Mouse (Mus musculus) myocyte (in vitro differentiated cells): ENCODE data around the gene Smim4. TPM values are rescaled to one million over a fixed set of nuclear protein-coding genes. Genes with fewer than 3 reads are reported as not detected.
A peak's percentile ranks its signal among the peaks of the same experiment; 100 is the strongest.

Experiments used
- H3K27me3 ChIP-seq: one replicate; pipeline ENCODE4 v1.6.1; 2011; ENCODE audit not compliant: control insufficient read depth, insufficient read depth, insufficient read length
- H3K36me3 ChIP-seq: one replicate; pipeline ENCODE4 v1.6.1; 2011; ENCODE audit not compliant: control insufficient read depth, insufficient read depth
- H3K4me2 ChIP-seq: one replicate; pipeline ENCODE4 v1.6.1; 2011; ENCODE audit warnings: low read depth, control low read depth
- H3K4me3 ChIP-seq: one replicate; pipeline ENCODE4 v1.5.1; 2011; ENCODE audit warnings: mild to moderate bottlenecking, control low read depth, moderate library complexity
- H3K79me2 ChIP-seq: one replicate; pipeline ENCODE4 v1.6.1; 2011; ENCODE audit not compliant: control insufficient read depth, insufficient read depth
- H3ac ChIP-seq: one replicate; pipeline ENCODE4 v1.6.1; 2011; ENCODE audit not compliant: control insufficient read depth, insufficient read length
- CEBPB ChIP-seq: IDR thresholded peaks from 2 replicates; pipeline ENCODE4 v1.6.1; 2011; ENCODE audit warnings: mild to moderate bottlenecking, moderate library complexity; ENCODE audit not compliant: poor library complexity, insufficient read depth, severe bottlenecking
- E2F4 ChIP-seq: IDR thresholded peaks from one replicate; pipeline ENCODE4 v1.6.1; 2011; ENCODE audit warnings: mild to moderate bottlenecking, control low read depth, moderate library complexity; ENCODE audit not compliant: insufficient read depth
- MAX ChIP-seq: IDR thresholded peaks from one replicate; pipeline ENCODE4 v1.6.1; 2011; ENCODE audit warnings: low read depth, mild to moderate bottlenecking, control low read depth
- MYOD1 ChIP-seq, 3 experiments: IDR thresholded peaks; one replicate each; pipeline ENCODE4 v1.6.1; 2011; ENCODE audit warnings: control low read depth in 2 of 3, low read depth in 2 of 3, mild to moderate bottlenecking in 2 of 3, moderate library complexity in 1 of 3; ENCODE audit not compliant: insufficient read length in 2 of 3, control insufficient read depth in 1 of 3
- MYOG ChIP-seq, 3 experiments: IDR thresholded peaks; one replicate each; pipeline ENCODE4 v1.6.1; 2011; ENCODE audit warnings: control low read depth in 2 of 3, low read depth in 2 of 3, mild to moderate bottlenecking in 2 of 3; ENCODE audit not compliant: insufficient read length in 2 of 3, control insufficient read depth in 1 of 3, insufficient read depth in 1 of 3
- POLR2A ChIP-seq: IDR thresholded peaks from one replicate; pipeline ENCODE4 v1.6.1; 2011; ENCODE audit warnings: low read depth, mild to moderate bottlenecking, control low read depth, moderate library complexity; ENCODE audit not compliant: insufficient read length
- POLR2AphosphoS2 ChIP-seq: IDR thresholded peaks from one replicate; pipeline ENCODE4 v1.6.1; 2011; ENCODE audit warnings: low read depth, control low read depth; ENCODE audit not compliant: insufficient read length
- REST ChIP-seq: IDR thresholded peaks from one replicate; pipeline ENCODE4 v1.6.1; 2011; ENCODE audit warnings: mild to moderate bottlenecking, control low read depth, moderate library complexity; ENCODE audit not compliant: insufficient read depth, insufficient read length
- SRF ChIP-seq: IDR thresholded peaks from one replicate; pipeline ENCODE4 v1.6.1; 2011; ENCODE audit warnings: low read depth; ENCODE audit not compliant: control insufficient read depth, insufficient read length
- TCF12 ChIP-seq: IDR thresholded peaks from one replicate; pipeline ENCODE4 v1.6.1; 2011; ENCODE audit warnings: mild to moderate bottlenecking, control low read depth; ENCODE audit not compliant: poor library complexity, insufficient read depth, severe bottlenecking
- TCF3 ChIP-seq: IDR thresholded peaks from one replicate; pipeline ENCODE4 v1.6.1; 2011; ENCODE audit warnings: low read depth, control low read depth; ENCODE audit not compliant: insufficient read length
- USF1 ChIP-seq: IDR thresholded peaks from one replicate; pipeline ENCODE4 v1.6.1; 2011; ENCODE audit warnings: low read depth, mild to moderate bottlenecking, control low read depth, moderate library complexity
- polyA plus RNA-seq: library from polyadenylated mRNA; unstranded; fragments of >200 nt; fragmentation: generic; extraction: Trizol; gene quantifications from one replicate; pipeline ENCODE4 v1.2.1, GENCODE M21; 2012; ENCODE audit warnings: missing spikeins

Smim4 gene
- polyA plus RNA-seq, 1 experiment, result 91.4 TPM

DNA sequence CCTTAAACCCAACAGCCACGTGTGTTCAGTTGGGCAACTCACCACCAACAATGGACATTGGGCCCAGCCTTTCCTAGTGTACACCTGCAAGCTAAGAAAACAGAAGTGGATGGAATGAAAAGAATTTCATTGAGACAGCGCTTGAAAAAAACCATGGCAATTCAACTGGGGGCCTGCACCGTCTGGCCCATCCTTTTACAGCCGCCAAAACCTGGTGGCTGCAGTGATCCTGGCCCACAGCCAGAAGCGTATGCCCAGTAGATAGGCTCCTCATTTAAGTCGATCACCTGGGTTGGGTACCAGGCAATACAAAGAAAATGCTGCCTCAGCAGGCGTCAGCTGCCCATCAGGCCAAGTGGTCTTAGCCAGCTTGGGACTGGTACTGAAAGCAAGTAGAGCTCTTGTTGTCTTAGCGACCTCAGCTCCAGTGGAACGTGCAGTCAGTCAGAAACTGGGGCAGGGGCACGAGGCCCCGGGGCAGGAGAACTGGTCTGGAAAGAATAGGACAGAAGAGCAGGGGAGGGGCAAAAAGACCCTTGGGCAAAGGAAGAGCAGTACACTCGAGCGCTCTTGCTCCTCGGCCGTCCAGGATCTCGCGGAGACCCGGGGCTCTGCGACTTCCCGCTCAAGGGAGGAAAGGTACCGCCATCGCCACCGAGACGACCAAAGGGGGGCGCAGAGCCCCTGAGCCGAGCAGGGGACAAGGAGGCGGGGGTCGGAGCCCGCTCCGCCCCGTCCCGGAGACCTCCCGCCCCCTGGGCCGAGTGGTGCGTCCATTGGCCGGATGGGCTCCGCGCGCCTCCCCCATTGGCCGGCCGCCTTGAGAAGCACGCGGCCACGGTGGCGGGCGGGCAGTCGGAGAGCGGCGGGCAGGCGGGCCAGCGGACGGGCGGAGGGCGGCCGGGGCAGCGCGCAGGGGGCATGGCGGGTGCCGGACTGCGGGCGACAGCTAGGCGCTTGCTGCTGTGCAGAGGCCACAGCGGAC, 1.8 kb upstream of the Smim4 start, which contains the start of gene Nt5dc2:
Nt5dc2 (plus strand) TSS at position 818 of the 985 bp plus-strand sequence.
- Histone ChIP-seq H3K27me3 (no peaks in the 10 kb centered on the region), H3K79me2 (peaks cover 28% of the 10 kb centered on the region), H3K4me3 (peak within 1 kb of the TSS; percentile 39), H3ac (peak within 1 kb of the TSS; percentile 74), H3K4me2 (peak within 1 kb of the TSS; percentile 97), H3K36me3 (peaks cover under 1% of the 10 kb centered on the region)
- peak; percentile 10 for TF ChIP-seq SRF
- no peak for TF ChIP-seq USF1
- TF ChIP-seq POLR2AphosphoS2, result peak; percentile 94
- TF ChIP-seq TCF12, result no peak
- TF ChIP-seq E2F4, result no peak
- TF ChIP-seq POLR2A, result peak; percentile 97
- TF ChIP-seq MYOD1 (IDR thresholded peaks at IDR 0.05; ENCODE audit: control insufficient read depth in 1 of 3, insufficient read length in 2 of 3, low read depth in 2 of 3), result peak in 1 of 3 experiments; percentile 43

DNA sequence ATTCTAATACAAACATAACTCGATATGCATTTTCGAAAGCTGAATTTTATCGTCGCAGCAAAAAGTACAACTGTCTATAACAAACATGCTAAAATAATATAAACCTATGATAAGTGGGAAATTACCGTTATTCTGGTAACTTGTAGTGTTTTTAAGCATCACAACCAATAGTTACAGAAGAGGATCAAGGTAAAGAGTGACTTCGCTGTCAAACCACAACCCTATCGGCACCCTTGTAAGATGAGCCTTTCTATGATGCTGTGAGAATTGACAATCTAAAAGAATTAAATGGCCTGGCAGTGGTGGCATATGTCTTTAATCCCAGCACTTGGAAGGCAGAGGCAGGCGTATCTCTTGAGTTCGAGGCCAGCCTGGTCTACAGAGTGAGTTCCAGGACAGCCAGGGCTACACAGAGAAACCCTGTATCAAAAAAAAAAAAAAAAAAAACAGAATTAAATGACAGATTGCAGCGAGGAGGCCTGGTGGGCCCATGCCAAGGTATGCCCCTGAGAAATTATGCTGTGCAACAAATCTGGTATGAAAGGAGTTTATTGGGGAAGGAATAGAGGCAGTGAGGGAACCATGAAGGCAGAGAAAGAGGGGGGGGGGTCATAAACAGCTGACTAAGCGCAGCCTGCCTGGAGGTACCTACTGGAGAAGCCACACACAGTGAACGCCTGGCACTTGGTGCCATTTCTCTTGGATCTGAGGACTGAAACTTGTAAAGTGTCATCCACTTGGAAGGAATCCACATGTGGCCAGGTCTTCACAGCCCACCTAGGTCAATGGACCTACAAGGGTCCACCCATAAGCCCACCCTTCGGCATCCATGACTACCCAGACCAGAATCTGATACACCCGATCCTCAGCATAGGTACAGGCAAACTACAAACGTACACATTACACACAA, 825 bp upstream of the Smim4 start:
- peaks cover 28% of the 10 kb centered on the region for H3K79me2 ChIP-seq
- H3K27me3 ChIP-seq, result no peaks in the 10 kb centered on the region
- H3K36me3 ChIP-seq, result no peaks in the 10 kb centered on the region
- peak overlapping the region; percentile 77 for H3K4me2 ChIP-seq
- H3K4me3 ChIP-seq, result peak overlapping the region; percentile 94
- peak overlapping the region; percentile 74 for H3ac ChIP-seq
- TF ChIP-seq E2F4, result no peak
- TF ChIP-seq POLR2AphosphoS2, result no peak
- TF ChIP-seq USF1, result no peak
- no peak for TF ChIP-seq REST
- TF ChIP-seq POLR2A, result no peak
- TF ChIP-seq TCF3, result no peak
- no peak for TF ChIP-seq CEBPB
- no peak for TF ChIP-seq SRF
- no peak for TF ChIP-seq MYOG (IDR thresholded peaks at IDR 0.05; ENCODE audit: control insufficient read depth in 1 of 3, insufficient read depth in 1 of 3, insufficient read length in 2 of 3, low read depth in 2 of 3)
- TF ChIP-seq MAX, result no peak
- TF ChIP-seq TCF12, result no peak
- TF ChIP-seq MYOD1 (IDR thresholded peaks at IDR 0.05; ENCODE audit: control insufficient read depth in 1 of 3, insufficient read length in 2 of 3, low read depth in 2 of 3), result no peak

DNA sequence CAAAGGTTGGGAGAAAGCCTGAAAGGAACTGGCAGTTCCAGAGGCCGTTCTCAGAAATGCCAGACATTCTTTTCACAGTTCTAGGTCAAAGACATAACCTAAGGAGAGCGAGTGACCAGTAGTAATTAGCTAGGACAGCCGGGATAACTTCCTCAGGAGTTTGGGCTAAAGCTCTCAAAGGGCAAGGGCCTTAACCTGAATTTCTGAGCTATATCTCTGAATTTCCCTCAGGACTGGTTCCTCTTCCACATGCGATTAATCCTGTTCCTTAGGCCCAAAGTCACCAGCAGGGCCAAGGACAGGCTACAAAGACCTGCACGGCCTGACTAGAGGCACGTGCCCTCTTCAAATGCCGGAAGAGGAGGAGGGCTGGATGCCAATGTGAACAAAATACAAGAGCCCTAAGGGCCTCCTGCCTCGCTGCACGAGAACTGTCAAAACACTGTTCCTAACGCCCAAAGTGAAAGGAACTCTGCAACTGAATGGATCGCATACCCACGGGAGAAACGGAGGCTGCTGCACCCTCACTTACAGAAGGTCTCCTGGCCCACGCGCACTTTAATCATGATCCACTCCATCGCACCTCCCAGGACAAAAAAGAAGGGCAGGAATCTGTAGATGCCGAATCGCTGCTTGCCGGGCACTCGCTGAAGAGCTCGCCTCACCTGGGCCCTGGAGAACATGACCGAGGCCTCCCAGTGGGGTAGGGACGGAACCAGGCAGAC, 493 bp downstream of the Smim4 start:
- H3K79me2 ChIP-seq, result peaks cover 28% of the 10 kb centered on the region
- peak overlapping the region; percentile 94 for H3K4me3 ChIP-seq
- H3K27me3 ChIP-seq, result no peaks in the 10 kb centered on the region
- peaks cover 5% of the 10 kb centered on the region for H3K36me3 ChIP-seq
- peak overlapping the region; percentile 29 for H3ac ChIP-seq
- TF ChIP-seq MAX (no peak), USF1 (peak; percentile 66), MYOG (IDR thresholded peaks at IDR 0.05; ENCODE audit: control insufficient read depth in 1 of 3, insufficient read depth in 1 of 3, insufficient read length in 2 of 3, low read depth in 2 of 3) (no peak), MYOD1 (IDR thresholded peaks at IDR 0.05; ENCODE audit: control insufficient read depth in 1 of 3, insufficient read length in 2 of 3, low read depth in 2 of 3) (no peak), SRF (no peak), REST (no peak)
- H3K4me2 ChIP-seq, result peak overlapping the region; percentile 81

DNA sequence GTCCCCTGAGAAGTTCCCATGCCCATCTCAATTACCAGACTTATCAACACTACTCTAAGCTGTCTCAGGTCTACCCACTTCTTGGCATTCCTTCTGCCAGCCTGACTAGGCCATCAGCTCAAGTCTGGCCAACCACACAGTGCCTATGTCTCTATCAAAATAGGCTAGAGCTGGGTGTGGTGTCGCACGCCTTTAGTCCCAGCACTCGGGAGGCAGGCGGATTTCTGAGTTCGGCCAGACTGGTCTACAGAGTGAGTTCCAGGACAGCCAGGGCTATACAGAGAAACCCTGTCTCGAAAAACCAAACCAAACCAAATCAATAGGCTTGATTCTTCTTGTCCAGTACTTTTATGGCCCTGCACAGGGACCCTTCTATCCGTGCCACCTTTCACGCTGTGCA, 1.9 kb downstream of the Smim4 start:
- peak overlapping the region; percentile 94 for H3K4me3 ChIP-seq
- no peaks in the 10 kb centered on the region for H3K27me3 ChIP-seq
- no peak overlapping the region for H3ac ChIP-seq
- TF ChIP-seq POLR2AphosphoS2 (peak; percentile 21), USF1 (no peak)
- peak overlapping the region; percentile 81 for H3K4me2 ChIP-seq
- H3K79me2 ChIP-seq, result peaks cover 28% of the 10 kb centered on the region
- H3K36me3 ChIP-seq, result peaks cover 5% of the 10 kb centered on the region
